Mouse (Mus musculus) cerebellum, adult 11 months (tissue): ENCODE measurements around the gene Lyzl4.
A peak's percentile ranks its signal among the peaks of the same experiment; 100 is the strongest.

ENCODE experiments used
- DNase-seq: peaks from one replicate; pipeline ENCODE4 v3.0.0; 2022

Gene Lyzl4

DNA sequence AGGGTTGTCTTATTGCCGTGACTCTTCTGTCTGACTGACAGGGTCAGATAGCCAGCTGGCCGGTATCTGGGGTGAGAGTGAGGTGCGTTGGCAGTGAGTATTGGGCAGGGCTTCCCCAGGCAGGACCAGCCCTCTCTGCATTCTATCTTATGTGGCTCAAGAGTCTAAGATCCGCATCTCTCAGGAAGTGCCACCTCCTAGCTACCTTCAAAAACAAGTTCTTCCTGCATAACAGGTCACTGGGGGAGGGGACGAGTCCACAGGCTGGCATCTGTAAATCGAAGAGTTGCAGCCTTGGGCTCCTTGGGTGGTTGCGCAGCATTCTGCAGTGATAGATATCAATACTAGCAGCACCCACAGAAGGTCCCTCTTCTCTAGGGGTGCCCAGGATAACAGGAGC, 5.1 kb upstream of the Lyzl4 start:
- no peak for DNase-seq

GRCm38 (mm10) chr9:121644855-121645254, 3.0 kb upstream of the Lyzl4 start:
- DNase-seq: no peak

DNA sequence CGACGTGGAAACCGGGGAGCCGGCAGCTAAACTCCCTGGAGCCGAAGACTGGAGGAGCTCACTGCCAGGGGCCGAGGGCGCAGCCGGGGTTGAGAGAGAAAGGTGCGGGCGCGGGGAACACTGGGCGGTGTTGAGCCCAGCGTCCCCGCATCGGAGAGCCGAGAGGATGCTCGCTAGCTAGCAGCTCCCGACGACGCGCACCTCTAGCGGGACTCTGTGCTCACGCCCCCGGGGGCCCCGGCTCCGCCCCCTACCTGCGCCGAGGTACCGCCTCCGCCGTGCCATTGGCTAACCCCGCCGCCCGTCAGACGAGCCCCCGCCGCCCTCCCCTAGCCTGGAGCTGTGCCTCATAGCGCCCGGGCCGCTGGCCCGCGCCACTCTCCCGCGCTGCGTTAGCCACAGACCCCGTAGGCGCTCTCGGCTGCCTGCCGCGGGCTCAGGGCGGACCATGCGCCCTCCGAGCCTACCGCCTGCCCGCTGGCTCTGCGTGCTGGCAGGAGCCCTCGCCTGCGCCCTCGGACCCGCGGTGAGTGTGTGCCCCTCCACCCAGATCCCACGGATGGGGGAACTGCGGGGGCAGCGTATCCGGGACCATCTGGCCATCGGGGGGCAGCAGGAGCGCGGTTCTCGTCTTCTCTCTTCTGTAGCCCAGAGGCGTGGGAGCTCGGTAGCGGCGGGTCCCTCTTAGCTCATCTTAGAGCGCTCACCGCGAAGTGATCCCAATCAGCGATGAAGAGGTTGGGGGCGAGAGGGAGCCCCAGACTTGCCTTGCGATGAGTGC, 695 bp upstream of the Lyzl4 start, which contains the start of gene Vipr1:
Gene Vipr1 (plus strand): TSS at position 316 of the 781 bp plus-strand sequence.
- peak; percentile 86 for DNase-seq

DNA sequence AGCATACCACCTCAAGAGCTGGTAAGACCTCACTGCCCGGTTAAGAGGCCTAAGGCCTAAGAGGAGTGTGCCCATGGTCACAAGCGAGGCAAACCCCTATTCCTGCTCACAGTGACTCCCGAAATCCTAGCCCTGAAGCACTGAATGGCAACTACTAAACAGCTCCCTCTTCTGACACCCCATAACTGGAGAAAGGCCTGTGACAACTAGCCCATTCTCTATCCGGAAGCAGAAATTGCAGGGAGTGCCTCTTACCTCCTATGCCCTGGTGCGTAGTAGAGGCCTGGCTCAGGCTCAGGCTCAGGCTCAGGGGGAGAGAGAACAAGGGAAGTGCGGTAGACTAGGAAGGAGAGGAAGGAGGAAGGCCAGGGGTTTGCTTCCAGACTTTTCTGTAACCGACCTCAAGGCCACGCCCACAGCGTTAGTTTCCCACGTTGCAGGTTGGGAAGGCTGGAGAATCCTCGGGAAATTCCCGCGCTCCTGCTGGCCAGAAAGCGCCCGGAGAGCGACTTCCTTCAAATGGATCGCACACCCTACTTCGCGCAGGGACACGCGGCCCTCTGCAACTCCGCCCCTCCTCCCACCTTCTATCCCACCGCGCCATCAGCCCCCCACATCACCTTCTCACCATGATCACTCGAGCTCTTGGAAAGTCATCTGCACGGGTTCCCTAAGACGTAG, 521 bp downstream of the Lyzl4 start:
- peak; percentile 35 for DNase-seq

DNA sequence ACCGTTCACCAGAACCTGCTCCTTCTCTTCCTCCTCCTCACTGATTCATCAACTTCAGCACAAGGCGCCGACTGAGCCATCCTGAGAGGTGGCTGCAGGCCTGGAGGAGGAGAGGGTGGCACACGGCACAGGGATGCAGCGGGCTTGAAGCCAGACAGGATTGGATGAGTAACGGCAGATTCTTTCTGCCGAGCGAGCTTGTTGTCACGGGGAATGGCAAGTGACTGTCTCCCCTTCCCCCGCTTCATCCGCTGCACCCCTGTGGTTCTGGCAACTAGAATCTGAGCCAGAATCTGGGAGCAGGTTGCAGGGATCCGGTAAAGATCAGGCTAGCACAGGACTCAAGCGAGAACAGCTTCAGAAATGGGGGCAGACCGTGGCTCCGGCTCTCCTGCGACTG, 2.1 kb downstream of the Lyzl4 start:
- peak; percentile 56 for DNase-seq

DNA sequence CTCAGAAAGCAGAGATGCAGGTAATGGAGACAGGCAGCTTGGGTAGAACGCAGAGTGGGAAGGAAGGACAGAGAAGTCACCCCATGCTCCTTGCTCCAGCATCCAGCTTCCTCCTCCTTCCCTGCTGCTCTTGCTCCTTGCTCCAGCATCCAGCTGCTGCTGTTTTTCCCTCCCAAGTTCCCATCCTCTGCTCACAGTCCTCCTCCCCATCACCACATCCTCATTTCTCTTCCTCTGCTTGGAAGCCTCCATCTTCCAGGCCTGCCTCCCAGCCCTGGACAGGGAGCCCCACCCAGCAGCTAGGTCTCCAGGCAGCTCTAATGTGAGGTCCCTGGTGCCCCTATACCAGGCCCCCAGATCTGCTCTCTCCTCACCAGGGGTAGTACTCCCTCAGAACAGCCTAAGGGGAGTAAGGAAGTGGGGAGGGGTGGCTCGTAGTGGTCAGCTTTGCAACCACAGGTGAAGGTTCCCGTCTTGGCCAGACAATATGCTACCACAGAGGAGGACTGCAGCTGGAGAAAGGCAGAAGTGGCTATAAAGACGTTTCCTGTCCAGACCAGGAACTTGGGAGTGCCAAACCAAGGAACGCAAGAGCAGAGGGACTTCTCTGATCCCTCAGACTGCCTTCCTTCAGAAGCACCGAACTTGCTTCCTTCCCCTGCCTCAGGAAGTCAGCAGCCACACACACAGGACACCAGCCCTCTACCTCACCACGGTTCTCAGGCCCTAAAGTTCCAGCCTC, 5.9 kb downstream of the Lyzl4 start:
- DNase-seq: no peak

DNA sequence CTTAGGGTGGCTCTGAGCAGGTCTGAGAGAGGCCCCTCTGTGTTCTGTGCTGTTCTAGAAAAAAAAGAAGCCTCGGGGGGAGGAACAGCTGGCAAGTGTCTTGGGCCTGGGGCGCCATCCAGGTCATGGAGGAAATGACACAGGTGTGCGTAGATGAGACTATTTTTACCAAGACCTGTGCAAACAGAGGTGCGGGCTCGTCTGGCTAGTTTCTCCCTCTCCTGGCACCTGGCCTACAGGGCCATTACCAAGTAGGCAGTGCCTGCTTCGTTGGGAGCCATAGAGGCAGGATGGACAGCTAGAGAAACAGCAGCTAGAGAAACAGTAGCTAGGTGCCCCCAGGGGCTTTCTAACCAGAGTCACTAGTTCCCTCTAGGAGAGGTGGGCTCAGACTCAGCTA, 8.6 kb downstream of the Lyzl4 start:
- no peak for DNase-seq

- DNase-seq: no peak
Measured at GRCm38 (mm10) chr9:121632891-121633290, 9.0 kb downstream of the Lyzl4 start.

GRCm38 (mm10) chr9:121631946-121632345, 9.9 kb downstream of the Lyzl4 start:
- DNase-seq: no peak

DNA sequence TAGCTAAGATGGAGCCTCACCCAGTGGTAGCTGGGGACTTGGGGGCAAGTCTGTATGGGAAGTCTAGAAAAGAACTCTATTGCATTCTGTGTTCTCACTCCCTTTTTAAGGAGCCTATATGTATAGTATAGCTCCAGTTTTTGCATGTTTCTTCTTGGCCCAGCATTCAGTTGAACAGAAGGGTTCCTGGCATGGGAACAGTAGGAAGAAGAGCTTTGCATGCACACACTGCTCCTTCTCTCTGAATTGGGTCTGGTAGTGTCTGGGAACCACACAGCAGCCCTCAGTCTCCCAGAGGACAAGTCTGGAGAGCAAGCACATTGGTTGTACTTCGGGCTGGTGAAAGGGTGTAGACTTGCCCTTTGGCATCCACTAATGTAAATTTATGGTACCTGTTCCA, 11.3 kb downstream of the Lyzl4 start:
- no peak for DNase-seq

DNA sequence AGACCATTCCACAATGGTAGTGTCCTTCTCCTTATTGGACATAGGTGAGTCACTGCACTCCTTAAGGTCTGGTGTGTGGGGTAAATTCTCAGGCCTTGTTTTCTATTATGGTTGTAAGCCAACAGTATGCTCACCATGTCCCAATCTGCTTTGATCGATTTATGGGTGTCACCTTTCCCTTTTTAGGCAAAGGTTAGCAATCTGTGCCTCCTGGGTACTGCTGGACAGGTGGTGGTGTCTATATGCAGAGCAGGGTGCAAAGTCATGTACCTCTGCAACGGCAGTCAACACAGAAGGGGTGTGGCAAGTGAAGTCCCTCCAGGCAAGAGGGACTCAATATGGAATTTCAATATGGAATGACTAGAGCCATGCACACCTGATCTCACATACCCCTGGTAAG, 17.0 kb downstream of the Lyzl4 start:
- DNase-seq: no peak

GRCm38 (mm10) chr9:121623235-121623634, 18.7 kb downstream of the Lyzl4 start:
- DNase-seq: no peak

DNA sequence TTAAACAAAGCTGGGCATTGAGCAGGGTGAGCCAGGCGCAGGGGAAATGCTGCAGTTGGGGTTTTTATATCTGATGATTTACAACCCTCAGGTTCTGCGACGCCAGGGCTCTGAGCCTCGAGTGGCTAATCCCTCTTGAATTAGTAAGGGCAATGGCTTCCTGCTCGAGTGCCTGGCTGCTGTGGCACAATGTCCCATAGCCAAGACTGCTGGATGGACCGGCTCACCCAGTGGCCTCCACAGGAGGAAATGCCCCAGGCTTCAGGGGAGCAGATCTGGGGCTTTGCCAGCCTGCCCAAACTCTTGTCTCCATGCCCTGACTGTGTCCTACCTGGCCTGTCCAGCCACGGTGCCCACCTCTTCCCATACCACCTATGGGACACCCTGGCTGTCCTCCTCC, 22.5 kb downstream of the Lyzl4 start:
- DNase-seq: no peak

DNA sequence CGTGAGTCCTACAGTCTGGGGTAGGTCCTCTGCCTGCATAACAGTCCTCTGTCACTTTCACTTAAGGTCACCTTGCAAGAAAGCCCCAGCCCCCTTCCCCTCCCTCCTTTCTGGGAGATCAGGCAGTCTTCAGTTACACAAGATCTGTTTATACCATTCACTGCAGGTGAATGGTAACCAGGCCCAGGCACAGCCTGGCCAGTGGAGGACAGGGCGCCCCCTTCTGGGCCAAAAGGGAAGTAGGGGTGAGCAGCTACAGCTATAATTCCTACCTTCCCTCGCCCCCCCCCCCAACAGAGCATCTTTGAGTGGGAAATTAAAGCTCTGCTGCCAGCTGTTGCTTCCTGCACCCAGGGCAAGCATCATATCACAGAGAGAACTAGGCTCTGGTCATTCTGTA, 25.4 kb downstream of the Lyzl4 start:
- DNase-seq: no peak

DNA sequence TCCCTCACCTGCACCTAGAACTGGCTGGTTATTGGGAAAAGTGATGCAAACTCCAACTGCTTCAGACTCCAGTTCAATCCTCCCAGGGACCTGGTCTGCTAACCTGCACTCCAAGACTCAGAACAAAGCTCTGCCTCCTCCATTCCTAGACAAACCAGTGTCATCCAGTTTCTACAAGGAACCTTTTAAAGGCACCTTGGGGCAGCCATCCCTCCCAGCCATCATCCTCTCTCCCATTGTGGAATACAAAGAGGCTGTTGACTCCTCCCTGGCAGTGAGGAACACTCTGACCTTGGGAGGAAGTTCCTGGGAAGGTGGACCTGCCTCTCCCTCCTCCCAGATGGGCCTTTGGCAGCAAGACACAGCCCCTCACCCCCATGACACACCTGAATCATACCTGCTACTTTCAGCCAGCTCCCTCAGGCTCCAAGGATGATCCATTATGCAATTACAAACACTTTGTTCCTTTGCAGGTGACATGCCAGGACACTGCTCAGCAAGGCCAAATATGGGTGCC, 27.6 kb downstream of the Lyzl4 start:
- DNase-seq: no peak

DNA sequence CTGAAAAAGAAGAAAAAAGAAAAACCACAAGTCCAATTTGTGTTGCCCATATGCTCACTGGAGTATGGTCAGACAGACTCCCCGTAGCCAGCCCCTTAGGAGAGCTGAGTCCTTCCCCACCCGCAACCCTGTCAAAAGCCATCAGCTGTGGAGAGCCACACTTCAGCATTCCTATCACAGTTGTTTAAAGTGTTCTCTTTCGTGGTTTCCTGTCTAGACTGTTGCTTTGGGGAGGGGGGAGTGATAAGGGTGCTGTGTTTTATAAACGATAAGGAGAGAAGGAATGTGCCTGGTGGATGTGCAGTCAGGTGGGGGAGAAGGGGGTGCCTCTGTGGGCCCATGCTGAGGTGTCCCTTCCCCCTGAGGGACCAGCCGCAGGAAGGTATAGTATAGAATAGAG, 28.7 kb downstream of the Lyzl4 start:
- no peak for DNase-seq

GRCm38 (mm10) chr9:121609381-121609780, 32.5 kb downstream of the Lyzl4 start:
- DNase-seq: no peak

DNA sequence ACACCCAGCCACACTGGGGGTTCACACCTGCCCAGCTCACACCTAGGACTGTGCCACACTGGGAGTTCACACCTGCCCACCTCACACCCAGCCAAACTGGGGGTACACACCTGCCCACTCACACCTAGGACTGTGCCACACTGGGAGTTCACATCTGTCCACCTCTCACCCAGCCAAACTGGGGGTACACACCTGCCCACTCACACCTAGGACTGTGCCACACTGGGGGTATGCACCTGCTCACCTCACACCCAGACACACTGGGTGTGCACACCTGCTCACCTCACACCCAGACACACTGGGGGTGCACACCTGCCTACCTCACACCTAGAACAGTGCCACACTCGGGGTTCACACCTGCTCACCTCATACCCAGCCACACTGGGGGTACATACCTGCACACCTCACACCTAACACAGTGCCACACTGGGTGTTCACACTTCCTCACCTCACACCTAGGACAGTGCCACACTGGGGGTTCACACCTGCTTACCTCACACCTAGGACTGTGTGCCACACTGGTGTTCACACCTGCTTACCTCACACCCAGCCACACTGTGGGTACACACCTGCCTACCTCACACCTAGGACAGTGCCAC, 35.3 kb downstream of the Lyzl4 start:
- no peak for DNase-seq

DNA sequence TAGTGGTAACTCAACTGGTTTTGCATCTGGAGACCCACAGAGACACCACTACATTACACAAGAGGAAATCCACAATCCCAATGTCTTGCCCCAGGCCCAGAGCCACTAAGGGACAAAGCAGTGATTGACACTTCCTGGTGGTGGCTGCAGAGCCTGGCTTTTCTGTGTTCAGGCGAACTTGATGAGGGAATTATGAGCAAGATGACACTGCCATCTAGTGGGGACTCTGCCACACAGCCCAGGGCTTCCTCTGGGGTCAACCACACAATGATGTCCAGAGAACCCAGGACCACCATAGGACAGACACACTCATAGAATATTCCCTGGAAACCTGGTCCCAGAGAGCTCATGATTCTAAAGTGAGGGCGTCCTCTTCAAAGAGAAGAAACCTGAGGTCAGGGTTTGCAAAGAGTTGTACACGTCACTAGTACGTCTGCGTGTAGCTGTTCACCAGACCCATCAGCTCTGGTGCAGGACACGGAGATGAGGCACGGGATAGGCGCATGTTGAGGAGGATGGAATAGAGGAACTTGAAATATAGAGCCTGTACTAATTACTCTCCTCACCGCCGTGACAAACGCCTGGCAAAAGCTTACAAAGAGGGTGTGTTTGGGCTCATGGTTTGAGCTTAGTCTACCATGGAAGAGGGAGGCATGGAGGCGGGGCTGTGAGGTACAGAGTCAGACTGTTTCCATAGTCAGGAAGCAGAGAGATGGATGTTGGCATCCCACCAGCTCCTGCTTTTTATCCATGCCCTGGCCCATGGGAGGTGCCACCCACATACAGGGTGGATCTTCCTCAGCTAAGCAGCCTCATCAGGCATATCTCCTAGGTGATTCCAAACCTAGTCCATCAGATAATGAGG, 36.2 kb downstream of the Lyzl4 start:
- DNase-seq: peak; percentile 64

GRCm38 (mm10) chr9:121602381-121602780, 39.5 kb downstream of the Lyzl4 start:
- no peak for DNase-seq

DNA sequence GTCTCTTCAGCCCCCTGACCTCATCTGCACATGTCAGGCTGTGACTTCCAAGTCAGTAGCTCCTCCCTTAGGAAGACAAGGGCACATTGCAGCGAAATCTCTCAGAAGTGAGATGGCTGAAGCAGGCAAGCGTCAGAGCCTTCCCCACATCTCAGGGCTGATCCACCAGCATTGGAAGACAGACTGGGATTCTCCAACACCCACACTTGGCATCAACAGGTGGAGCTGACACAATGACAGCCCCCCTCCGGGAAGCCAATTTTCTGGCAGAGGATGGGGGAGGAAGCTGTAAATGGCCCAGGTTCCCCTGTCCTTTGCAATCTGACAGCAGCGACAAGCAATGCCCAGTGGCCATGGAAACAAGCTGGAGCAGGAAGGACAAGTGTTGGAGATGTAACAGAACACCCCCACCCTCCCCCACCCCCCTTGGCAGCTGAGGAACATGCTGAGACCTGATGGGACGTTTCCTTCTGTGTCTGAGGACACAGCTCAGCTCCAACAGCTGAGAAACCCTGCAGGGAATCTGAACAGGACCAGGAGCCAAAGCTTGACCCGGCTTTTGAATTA, 41.0 kb downstream of the Lyzl4 start:
- no peak for DNase-seq
